ENCODE assay signal across 20 mouse cellular contexts in genomic region chr3:84205650-84206049, GRCm38 (mm10). TPM values are rescaled to one million over a fixed set of nuclear protein-coding genes. Genes with fewer than 3 reads are reported as not detected.
"Had no signal": no experiment of that assay in that cellular context is flagged by ENCODE, and none has a peak within 500 bp of the region (broad histone marks: within the 10 kb centered on the region; RNA-seq: fewer than 3 reads in every experiment).

No protein-coding gene starts in this region.

- H3K27me3 ChIP-seq: liver, embryonic 15.5 days; neural tube, embryonic 13.5 days had no signal

- H3K27ac ChIP-seq: kidney, postnatal 0 days; limb, embryonic 10.5 days; liver, embryonic 15.5 days; midbrain, embryonic 10.5 days; neural tube, embryonic 13.5 days had no signal

- H3K9ac ChIP-seq: liver, embryonic 15.5 days; neural tube, embryonic 13.5 days had no signal

- H3K9me3 ChIP-seq: limb, embryonic 10.5 days; liver, embryonic 15.5 days; midbrain, embryonic 10.5 days; neural tube, embryonic 13.5 days had no signal

- ATAC-seq: lung, postnatal 0 days; midbrain, embryonic 16.5 days had no signal

- DNase-seq: kidney, adult 11 months; kidney, adult 9 months; kidney, postnatal 4 days; lung, adult 2 months; lung, postnatal 36 days; retina, postnatal 1 day; spleen, adult 18-20 months; thymus, adult 2 months; thymus, postnatal 25 days had no signal

- H3K4me3 ChIP-seq: limb, embryonic 10.5 days; liver, embryonic 15.5 days; midbrain, embryonic 10.5 days; neural tube, embryonic 13.5 days had no signal

- H3K36me3 ChIP-seq: liver, embryonic 15.5 days had no signal

- H3K4me2 ChIP-seq: liver, embryonic 11.5 days; liver, embryonic 15.5 days; neural tube, embryonic 13.5 days had no signal

- H3K4me1 ChIP-seq: liver, embryonic 15.5 days had no signal

RNA-seq across cellular contexts. Expression of gene Gm6525, which starts 31.7 kb away (rescaled TPM):
- total RNA-seq: layer of hippocampus, postnatal 36 days; megakaryocyte, adult 5-6 weeks had no signal
- polyA plus RNA-seq: lung, adult 2 months; thymus, adult 2 months; urinary bladder, adult 2 months had no signal
